Mouse (Mus musculus) kidney, postnatal 0 days (tissue): ENCODE measurements around the gene Trim62. TPM values are rescaled to one million over a fixed set of nuclear protein-coding genes. Genes with fewer than 3 reads are reported as not detected.

Experiments used
- ATAC-seq: fragments of 200-750 bp; cut with Nextera tagmentation; replicated peaks from 2 replicates; pipeline ENCODE4 v1.8.0; 2017; ENCODE audit warnings: low read depth, moderate number of reproducible peaks, moderate TSS enrichment, moderate library complexity; ENCODE audit not compliant: low FRiP score
- DNase-seq: peaks from one replicate; pipeline ENCODE4 v3.0.0-alpha.2; 2016; ENCODE audit warnings: low spot score
- H3K27ac ChIP-seq: fragments of 300-500 bp; sonication (generic); 2 replicates; pipeline ENCODE4 v1.5.1; 2014; ENCODE audit warnings: mild to moderate bottlenecking
- H3K27me3 ChIP-seq: fragments of 300-500 bp; sonication (generic); 2 replicates; pipeline ENCODE4 v1.6.1; 2014; ENCODE audit warnings: low read length, mixed read lengths; ENCODE audit not compliant: insufficient read depth
- H3K36me3 ChIP-seq: fragments of 300-500 bp; sonication (generic); 2 replicates; pipeline ENCODE4 v1.6.1; 2014; ENCODE audit warnings: low read length, mixed read lengths; ENCODE audit not compliant: insufficient read depth
- H3K4me1 ChIP-seq: fragments of 300-500 bp; sonication (generic); replicated peaks from 2 replicates; pipeline ENCODE4 v1.6.1; 2014; ENCODE audit warnings: antibody characterized with exemption, low read length, mixed read lengths; ENCODE audit not compliant: insufficient read depth
- H3K4me2 ChIP-seq: fragments of 300-500 bp; sonication (generic); 2 replicates; pipeline ENCODE4 v1.6.1; 2014; ENCODE audit warnings: mild to moderate bottlenecking, low read length, moderate library complexity, mixed read lengths
- H3K4me3 ChIP-seq: fragments of 300-500 bp; sonication (generic); replicated peaks from 2 replicates; pipeline ENCODE4 v1.5.1; 2014; ENCODE audit warnings: low read depth, low read length
- H3K9ac ChIP-seq: fragments of 300-500 bp; sonication (generic); 2 replicates; pipeline ENCODE4 v1.6.1; 2014; ENCODE audit warnings: low read depth, low read length
- H3K9me3 ChIP-seq: fragments of 300-500 bp; sonication (generic); replicated peaks from 2 replicates; pipeline ENCODE4 v1.6.1; 2016; ENCODE audit warnings: low read length, inconsistent platforms, mixed read lengths
- CTCF ChIP-seq: IDR thresholded peaks from 2 replicates; pipeline ENCODE4 v1.5.1; 2016; ENCODE audit warnings: antibody characterized with exemption, low read depth, mild to moderate bottlenecking, moderate library complexity
- WGBS: fragments of 180-500 bp; shearing (Covaris S2); extraction: QIAGEN DNeasy Blood & Tissue Kit; methylation state at CpG from one replicate; pipeline ENCODE4 v1.1.7; 2014; 5-methylcytosine and 5-hydroxymethylcytosine counted together
- polyA plus RNA-seq: library from polyadenylated mRNA; unstranded; fragments of >200 nt; fragmentation: Nextera tagmentation; extraction: Ambion mirVana; gene quantifications from 2 replicates; pipeline ENCODE4 v1.2.1, GENCODE M21; 2015

Gene Trim62
- polyA plus RNA-seq, 1 experiment from 2014 or later, result 6.2 TPM

DNA sequence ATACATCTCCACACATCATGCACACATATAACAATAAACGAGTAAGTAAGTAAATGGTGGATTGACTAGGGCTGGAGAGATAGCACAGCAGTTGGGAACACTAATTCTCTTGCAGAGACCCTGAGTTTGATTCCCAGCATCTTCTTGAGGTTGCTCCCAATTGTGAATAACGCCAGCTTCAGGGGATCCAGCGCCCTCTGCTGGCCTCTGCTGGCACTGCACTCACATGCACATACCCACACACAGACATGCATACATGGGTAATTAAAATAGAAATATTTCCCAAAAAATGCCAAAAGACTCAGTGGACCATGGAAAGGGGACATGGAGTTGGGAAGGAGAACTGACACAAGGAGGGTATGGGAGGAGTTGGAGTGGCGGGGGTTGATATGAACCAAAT is 24.5 kb upstream of the Trim62 start:
- no peaks in the 10 kb centered on the region for H3K27me3 ChIP-seq
- 69% methylated on average over 4 of the region's 4 CpGs for WGBS

DNA sequence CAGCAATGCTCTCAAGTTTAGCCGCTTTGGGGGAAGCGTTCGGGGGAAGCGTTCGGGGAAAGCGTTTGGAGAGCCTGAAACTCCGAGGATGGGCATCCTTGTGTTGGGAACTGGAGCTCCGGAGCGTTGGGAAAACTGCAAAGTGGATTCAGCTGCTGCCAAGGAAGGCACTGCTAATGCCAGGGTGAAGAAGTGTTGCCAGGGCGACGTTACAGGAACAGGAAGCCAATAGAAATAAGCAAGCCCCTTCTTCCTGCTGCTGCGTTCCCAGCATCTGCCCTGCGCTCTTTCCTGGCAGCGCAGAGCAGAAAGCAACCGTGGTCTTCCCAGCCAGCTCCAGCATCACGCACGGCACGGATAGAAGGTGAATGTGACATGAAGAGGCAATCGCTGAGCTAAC is 10.4 kb upstream of the Trim62 start:
- H3K4me3 ChIP-seq, result no peak overlapping the region
- DNase-seq (no peak), ATAC-seq (no peak)
- no peak for TF ChIP-seq CTCF
- H3K36me3 ChIP-seq, result no peaks in the 10 kb centered on the region
- WGBS, result 52% methylated on average over 19 of the region's 19 CpGs
- no peak overlapping the region for H3K9ac ChIP-seq
- no peaks in the 10 kb centered on the region for H3K27me3 ChIP-seq
- H3K9me3 ChIP-seq, result no peaks in the 10 kb centered on the region
- H3K27ac ChIP-seq, result no peak overlapping the region
- no peaks in the 10 kb centered on the region for H3K4me1 ChIP-seq
- H3K4me2 ChIP-seq, result no peak overlapping the region

More for the DNA sequence above, 24.5 kb upstream of the Trim62 start:
- peak; percentile 35 for TF ChIP-seq CTCF
- Histone ChIP-seq H3K27ac (no peak overlapping the region), H3K9me3 (no peaks in the 10 kb centered on the region), H3K9ac (no peak overlapping the region), H3K36me3 (no peaks in the 10 kb centered on the region), H3K4me1 (no peaks in the 10 kb centered on the region), H3K4me2 (no peak overlapping the region), H3K4me3 (no peak overlapping the region)
- DNase-seq (no peak), ATAC-seq (no peak)

DNA sequence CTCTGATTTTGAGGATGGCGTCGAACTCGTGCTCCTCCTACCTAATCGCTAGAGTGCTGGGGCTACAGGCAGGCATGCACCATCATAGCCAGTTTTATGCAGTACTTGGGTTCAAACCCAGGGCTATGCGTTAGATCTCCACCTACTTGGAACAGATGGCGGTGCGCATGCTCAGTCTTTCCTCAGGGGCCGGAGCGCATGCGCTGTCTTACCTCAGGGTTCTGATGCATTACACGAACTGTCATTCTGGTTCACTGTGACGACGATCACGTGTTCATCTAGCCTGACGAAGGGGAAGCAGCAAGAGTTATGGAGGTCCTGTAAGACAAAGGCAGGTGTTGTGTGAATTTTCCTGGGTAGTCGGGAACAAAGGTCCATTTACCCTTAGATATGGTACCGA is 9.3 kb upstream of the Trim62 start:
- no peak overlapping the region for H3K4me2 ChIP-seq
- 0 out of 2 replicates have a peak, but pooled peaks cover under 1% of the 10 kb centered on the region for H3K4me1 ChIP-seq
- no peaks in the 10 kb centered on the region for H3K27me3 ChIP-seq
- H3K9ac ChIP-seq, result no peak overlapping the region
- no peak for TF ChIP-seq CTCF
- no peaks in the 10 kb centered on the region for H3K9me3 ChIP-seq
- no peaks in the 10 kb centered on the region for H3K36me3 ChIP-seq
- no peak overlapping the region for H3K4me3 ChIP-seq
- no peak for DNase-seq
- H3K27ac ChIP-seq, result no peak overlapping the region
- ATAC-seq, result no peak
- WGBS, result 94% methylated on average over 17 of the region's 17 CpGs

DNA sequence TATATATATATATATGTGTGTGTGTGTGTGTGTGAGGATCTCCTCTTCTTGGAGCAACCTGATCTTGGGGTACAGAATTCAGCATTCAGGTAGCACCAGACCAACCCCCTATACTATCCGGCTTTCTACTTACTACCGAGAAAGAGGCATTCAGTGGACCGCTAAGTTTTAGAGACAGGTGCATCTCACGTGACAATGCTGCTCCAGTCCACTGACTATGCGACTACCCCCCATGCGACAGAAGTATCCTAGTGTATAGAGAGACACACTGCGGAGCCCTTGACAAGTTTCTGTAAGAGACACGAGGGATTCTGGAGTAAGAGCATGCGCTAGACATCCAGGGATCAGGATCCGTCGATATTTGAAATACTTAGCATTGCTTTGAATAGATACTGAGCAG is 7.9 kb upstream of the Trim62 start:
- DNase-seq (no peak), ATAC-seq (no peak)
- H3K4me1 ChIP-seq, result 0 out of 2 replicates have a peak, but pooled peaks cover 3% of the 10 kb centered on the region
- no peak overlapping the region for H3K27ac ChIP-seq
- no peaks in the 10 kb centered on the region for H3K36me3 ChIP-seq
- H3K4me2 ChIP-seq, result no peak overlapping the region
- H3K27me3 ChIP-seq, result no peaks in the 10 kb centered on the region
- no peak overlapping the region for H3K4me3 ChIP-seq
- H3K9me3 ChIP-seq, result no peaks in the 10 kb centered on the region
- TF ChIP-seq CTCF, result no peak
- WGBS, result 84% methylated on average over 11 of the region's 11 CpGs
- H3K9ac ChIP-seq, result no peak overlapping the region

DNA sequence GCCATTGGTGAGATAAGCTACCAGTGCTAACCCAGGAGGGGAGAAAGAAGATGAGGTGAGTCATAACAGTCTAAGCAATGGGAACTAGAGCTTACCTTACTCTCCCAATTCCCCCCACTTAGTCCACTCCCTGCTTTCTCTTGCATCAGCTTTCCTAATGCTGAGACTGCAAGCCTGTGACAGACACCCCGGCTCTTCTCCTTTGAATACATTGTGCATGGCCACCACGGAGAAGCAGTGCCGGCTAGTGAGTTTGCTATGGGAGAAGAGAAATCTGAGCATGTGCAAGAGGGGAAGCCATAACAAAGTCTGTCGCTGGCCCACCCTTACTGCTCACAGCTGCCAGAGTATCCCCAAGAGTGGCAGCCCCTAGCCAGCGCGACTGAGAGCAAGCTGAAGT is 5.9 kb upstream of the Trim62 start:
- DNase-seq (no peak), ATAC-seq (no peak)
- Histone ChIP-seq H3K27ac (no peak overlapping the region), H3K4me1 (0 out of 2 replicates have a peak, but pooled peaks cover 3% of the 10 kb centered on the region), H3K36me3 (no peaks in the 10 kb centered on the region), H3K9ac (no peak overlapping the region), H3K4me2 (no peak overlapping the region), H3K27me3 (no peaks in the 10 kb centered on the region), H3K9me3 (no peaks in the 10 kb centered on the region), H3K4me3 (no peak overlapping the region)
- WGBS, result 10% methylated on average over 6 of the region's 6 CpGs
- TF ChIP-seq CTCF, result no peak

DNA sequence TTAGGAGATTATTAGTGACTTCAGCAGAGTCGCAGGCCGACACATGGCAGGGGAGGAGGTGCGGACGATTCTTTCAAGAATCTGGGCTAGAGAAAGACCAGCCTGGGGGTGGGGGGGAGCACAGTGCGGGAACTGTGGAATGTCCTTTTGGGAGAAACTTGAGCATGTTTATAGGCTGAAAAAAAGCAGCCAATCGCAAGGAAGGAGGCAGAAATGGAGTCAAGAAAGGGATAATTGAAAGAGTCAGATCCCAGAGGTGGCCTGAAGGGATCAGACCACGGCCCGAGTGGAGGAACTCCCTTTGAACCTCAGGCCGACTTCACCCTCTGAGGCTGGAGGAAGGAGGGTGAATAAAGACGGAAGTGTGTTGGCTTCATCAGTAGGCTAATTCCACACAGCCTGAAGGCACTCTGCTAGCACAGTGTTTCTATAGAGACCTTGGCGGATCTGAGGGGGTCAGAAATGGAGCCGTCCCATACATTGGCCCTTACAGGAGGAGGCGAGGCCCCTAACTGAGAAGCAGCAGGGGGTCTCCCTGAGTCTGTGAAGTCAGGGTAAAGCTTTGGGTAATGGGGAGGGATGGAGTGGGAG is 4.4 kb upstream of the Trim62 start:
- Histone ChIP-seq H3K9ac (no peak overlapping the region), H3K9me3 (no peaks in the 10 kb centered on the region), H3K4me1 (0 out of 2 replicates have a peak, but pooled peaks cover 3% of the 10 kb centered on the region), H3K4me3 (no peak overlapping the region), H3K4me2 (no peak overlapping the region), H3K36me3 (no peaks in the 10 kb centered on the region), H3K27me3 (no peaks in the 10 kb centered on the region), H3K27ac (peak overlapping the region; percentile 8; the same call in 1 of the 2 replicates)
- 29% methylated on average over 13 of the region's 13 CpGs for WGBS
- DNase-seq (peak; percentile 42), ATAC-seq (no peak)
- no peak for TF ChIP-seq CTCF
